Mouse (Mus musculus) forelimb bud, embryonic 11.5 days (tissue): ENCODE results near the gene Fbxo41.

ENCODE experiments used
- DNase-seq: peaks from one replicate; pipeline ENCODE4 v3.0.0-alpha.2; 2012; ENCODE audit warnings: low read depth, low spot score

The Fbxo41 gene

GRCm38 (mm10) chr6:85447351-85447750, 55.4 kb downstream of the Fbxo41 start:
- no peak for DNase-seq

- no peak for DNase-seq
Observed at GRCm38 (mm10) chr6:85445286-85445685, 57.5 kb downstream of the Fbxo41 start.

- no peak for DNase-seq
Observed at GRCm38 (mm10) chr6:85444266-85444965, 58.4 kb downstream of the Fbxo41 start.

- no peak for DNase-seq
Observed at GRCm38 (mm10) chr6:85443488-85444233, 59.1 kb downstream of the Fbxo41 start.

- no peak for DNase-seq
Observed at GRCm38 (mm10) chr6:85441142-85441541, 61.7 kb downstream of the Fbxo41 start.

GRCm38 (mm10) chr6:85436631-85437030, 66.2 kb downstream of the Fbxo41 start:
- DNase-seq, result no peak

- DNase-seq, result no peak
Observed at GRCm38 (mm10) chr6:85436204-85436603, 66.6 kb downstream of the Fbxo41 start.

GRCm38 (mm10) chr6:85433865-85434264, 68.9 kb downstream of the Fbxo41 start:
- no peak for DNase-seq

- peak; percentile 78 for DNase-seq
Observed at GRCm38 (mm10) chr6:85431842-85432431, 70.9 kb downstream of the Fbxo41 start, which contains the start of gene Smyd5. TSS of gene Smyd5 (plus strand) at chr6:85431989.

GRCm38 (mm10) chr6:85431274-85431841, 71.4 kb downstream of the Fbxo41 start:
- no peak for DNase-seq

- DNase-seq, result no peak
Observed at GRCm38 (mm10) chr6:85423836-85424379, 78.9 kb downstream of the Fbxo41 start, which contains the start of gene Noto. TSS of gene Noto (plus strand) at chr6:85423886.
